Mouse (Mus musculus) bone marrow, adult 2 months (tissue): ENCODE data around the gene Gga2.

Experiments
- CTCF ChIP-seq: fragments of 200-500 bp; IDR thresholded peaks from 2 replicates; pipeline ENCODE4 v1.5.1; 2011; ENCODE audit warnings: low read length, control low read depth; ENCODE audit not compliant: control insufficient read depth, insufficient read depth
- POLR2A ChIP-seq: fragments of 200-500 bp; IDR thresholded peaks from 2 replicates; pipeline ENCODE4 v1.6.1; 2011; ENCODE audit warnings: low read depth, mild to moderate bottlenecking, control low read depth, low read length, borderline replicate concordance; ENCODE audit not compliant: control insufficient read depth

- TF ChIP-seq CTCF (no peak), POLR2A (no peak)
These were observed 20.6 kb downstream of the Gga2 start for GRCm38 (mm10) chr7:122000396-122000795.
